Mouse (Mus musculus) limb, embryonic 12.5 days (tissue): ENCODE results near the gene Il22ra1. TPM values are rescaled to one million over a fixed set of nuclear protein-coding genes. Genes with fewer than 3 reads are reported as not detected.

Experiments
- ATAC-seq: fragments of 200-750 bp; cut with Nextera tagmentation; 2 replicates; pipeline ENCODE4 v1.8.0; 2017; ENCODE audit warnings: low read depth, moderate TSS enrichment; ENCODE audit not compliant: insufficient number of reproducible peaks, insufficient read depth, low FRiP score, low TSS enrichment
- H3K27ac ChIP-seq: fragments of 300-500 bp; sonication (generic); 2 replicates; pipeline ENCODE4 v1.5.1; 2016; ENCODE audit warnings: mild to moderate bottlenecking, moderate library complexity
- H3K27me3 ChIP-seq: fragments of 300-500 bp; sonication (generic); 2 replicates; pipeline ENCODE4 v1.6.1; 2016; ENCODE audit warnings: mild to moderate bottlenecking, moderate library complexity
- H3K36me3 ChIP-seq: fragments of 300-500 bp; sonication (generic); 2 replicates; pipeline ENCODE4 v1.6.1; 2016; ENCODE audit warnings: mild to moderate bottlenecking, moderate library complexity
- H3K4me1 ChIP-seq: fragments of 300-500 bp; sonication (generic); replicated peaks from 2 replicates; pipeline ENCODE4 v1.6.1; 2016
- H3K4me2 ChIP-seq: fragments of 300-500 bp; sonication (generic); 2 replicates; pipeline ENCODE4 v1.6.1; 2016; ENCODE audit warnings: mild to moderate bottlenecking, moderate library complexity
- H3K4me3 ChIP-seq: fragments of 300-500 bp; sonication (generic); replicated peaks from 2 replicates; pipeline ENCODE4 v1.5.1; 2016; ENCODE audit warnings: mild to moderate bottlenecking
- H3K9ac ChIP-seq: fragments of 300-500 bp; sonication (generic); replicated peaks from 2 replicates; pipeline ENCODE4 v1.6.1; 2016; ENCODE audit warnings: mild to moderate bottlenecking, moderate library complexity
- H3K9me3 ChIP-seq: fragments of 300-500 bp; sonication (generic); 2 replicates; pipeline ENCODE4 v1.6.1; 2016; ENCODE audit warnings: mild to moderate bottlenecking, moderate library complexity
- WGBS: fragments of 180-500 bp; shearing (Covaris S2); methylation state at CpG from one replicate; pipeline ENCODE4 v1.1.7; 2016; 5-methylcytosine and 5-hydroxymethylcytosine counted together
- polyA plus RNA-seq: library from polyadenylated mRNA; unstranded; fragments of >200 nt; fragmentation: Nextera tagmentation; extraction: Ambion mirVana; gene quantifications from 2 replicates; pipeline ENCODE4 v1.2.1, GENCODE M21; 2016

Gene Il22ra1
- not detected in 2 replicates for polyA plus RNA-seq

- Histone ChIP-seq H3K4me2 (no peak within 1 kb of the TSS), H3K9me3 (peaks cover 4% of the 10 kb centered on the region), H3K4me3 (no peak within 1 kb of the TSS), H3K36me3 (no peaks in the 10 kb centered on the region), H3K27ac (no peak within 1 kb of the TSS), H3K27me3 (no peaks in the 10 kb centered on the region), H3K9ac (no peak within 1 kb of the TSS), H3K4me1 (no peaks in the 10 kb centered on the region)
- ATAC-seq: no peak
- 31% methylated on average over 14 of the region's 14 CpGs for WGBS
Measured at GRCm38 (mm10) chr4:135727817-135728216, at the start of gene Il22ra1. Il22ra1 (plus strand) TSS chr4:135728172.

DNA sequence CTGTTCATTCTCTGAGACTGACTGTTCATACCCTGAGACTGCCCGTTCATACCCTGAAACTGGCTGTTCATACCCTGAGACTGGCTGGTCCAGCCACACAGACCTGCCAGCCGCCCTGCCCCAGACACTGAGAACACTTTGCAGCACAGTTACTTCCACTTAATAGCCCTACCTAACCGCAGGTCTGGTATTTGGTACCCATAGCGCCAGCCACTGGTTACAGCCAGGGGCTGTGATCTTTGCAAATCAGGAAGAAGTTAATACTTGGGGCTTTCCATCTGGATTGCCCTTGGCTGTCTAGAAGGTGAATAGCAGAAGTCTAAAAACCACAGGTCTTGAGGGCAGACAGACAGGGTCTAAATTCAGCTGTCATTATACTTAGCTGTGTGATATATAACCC is 48.7 kb upstream of the Il22ra1 start:
- WGBS: 54% methylated on average over 4 of the region's 4 CpGs

GRCm38 (mm10) chr4:135681789-135682188 is 46.2 kb upstream of the Il22ra1 start:
- Histone ChIP-seq H3K4me2 (no peak overlapping the region), H3K27ac (no peak overlapping the region), H3K36me3 (no peaks in the 10 kb centered on the region), H3K4me1 (peaks cover 13% of the 10 kb centered on the region; the same call in 1 of the 2 replicates), H3K27me3 (peaks cover 21% of the 10 kb centered on the region), H3K4me3 (no peak overlapping the region), H3K9ac (no peak overlapping the region), H3K9me3 (no peaks in the 10 kb centered on the region)
- WGBS: 73% methylated on average over 5 of the region's 5 CpGs
- ATAC-seq: no peak

More for the DNA sequence above, 48.7 kb upstream of the Il22ra1 start:
- Histone ChIP-seq H3K9me3 (no peaks in the 10 kb centered on the region), H3K9ac (no peak overlapping the region), H3K4me2 (no peak overlapping the region), H3K4me3 (no peak overlapping the region), H3K27me3 (no peaks in the 10 kb centered on the region), H3K4me1 (0 out of 2 replicates have a peak, but pooled peaks cover 12% of the 10 kb centered on the region), H3K27ac (no peak overlapping the region), H3K36me3 (no peaks in the 10 kb centered on the region)
- ATAC-seq: no peak

DNA sequence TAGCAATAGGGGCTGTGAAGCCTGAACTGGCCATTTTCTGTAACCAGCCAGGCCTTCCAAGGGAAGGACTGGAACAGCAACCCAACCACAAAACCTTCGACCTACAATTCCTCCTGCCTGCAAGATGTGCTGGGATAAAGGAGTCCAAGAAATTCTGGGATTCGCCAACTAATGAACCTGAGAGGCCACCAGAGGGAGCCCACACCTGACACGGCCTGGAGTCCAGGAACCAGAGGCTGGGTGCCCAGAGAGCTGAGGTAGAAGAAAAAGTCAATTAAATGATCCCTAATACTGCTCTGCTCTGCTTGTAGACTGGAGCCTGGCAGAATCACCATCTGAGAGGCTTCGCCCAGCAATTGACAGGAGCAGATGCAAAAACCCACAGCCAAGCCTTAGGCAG is 44.4 kb upstream of the Il22ra1 start:
- H3K4me1 ChIP-seq: peaks cover 13% of the 10 kb centered on the region; the same call in 1 of the 2 replicates
- H3K9ac ChIP-seq: no peak overlapping the region
- H3K4me3 ChIP-seq: no peak overlapping the region
- H3K9me3 ChIP-seq: no peaks in the 10 kb centered on the region
- no peak overlapping the region for H3K27ac ChIP-seq
- H3K4me2 ChIP-seq: no peak overlapping the region
- ATAC-seq: no peak
- H3K27me3 ChIP-seq: peaks cover 39% of the 10 kb centered on the region
- H3K36me3 ChIP-seq: no peaks in the 10 kb centered on the region
- WGBS: 15% methylated on average over 4 of the region's 4 CpGs

GRCm38 (mm10) chr4:135684731-135685130 is 43.2 kb upstream of the Il22ra1 start:
- WGBS: 30% methylated on average over 3 of the region's 3 CpGs
- no peak overlapping the region for H3K4me2 ChIP-seq
- ATAC-seq: no peak
- H3K4me1 ChIP-seq: peaks cover 13% of the 10 kb centered on the region; the same call in 1 of the 2 replicates
- no peak overlapping the region for H3K4me3 ChIP-seq
- H3K27ac ChIP-seq: no peak overlapping the region
- H3K27me3 ChIP-seq: peaks cover 51% of the 10 kb centered on the region
- no peaks in the 10 kb centered on the region for H3K36me3 ChIP-seq
- no peak overlapping the region for H3K9ac ChIP-seq
- no peaks in the 10 kb centered on the region for H3K9me3 ChIP-seq

DNA sequence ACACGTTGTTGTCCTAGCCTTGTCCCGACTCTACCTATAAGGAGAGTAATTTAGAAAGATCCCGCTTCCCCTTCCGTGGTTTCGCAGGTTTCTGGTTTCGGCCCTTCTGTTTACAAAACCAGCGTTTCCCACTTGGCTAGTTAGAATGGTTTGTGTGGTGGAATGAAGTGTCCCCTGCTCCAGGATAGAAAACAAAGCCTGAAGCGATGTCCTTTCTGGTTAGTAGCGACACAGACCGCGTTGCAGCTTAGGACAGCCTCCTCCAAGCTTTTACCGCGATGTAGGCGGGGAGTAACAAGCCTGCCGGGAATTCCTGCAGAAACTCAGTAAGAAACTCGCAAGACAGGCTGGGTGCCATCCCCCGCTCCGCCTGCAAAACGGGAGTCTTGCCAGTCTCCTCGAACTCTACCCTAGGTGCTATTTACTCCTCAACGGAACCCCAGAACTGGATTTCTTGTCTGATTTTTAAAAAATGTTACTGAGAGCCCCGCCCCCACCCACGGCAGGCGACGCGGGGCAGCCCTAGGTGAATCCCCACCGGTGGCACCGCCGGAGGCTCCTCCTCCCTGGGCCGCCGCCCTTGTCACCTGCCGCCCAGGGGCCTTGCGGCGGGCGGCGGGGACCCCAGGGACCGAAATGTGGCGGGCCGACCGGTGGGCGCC is 41.9 kb upstream of the Il22ra1 start, which contains the start of gene Ifnlr1:
Gene Ifnlr1, plus strand, starts transcription at position 382 of the 662 bp plus-strand sequence.
- under 1% methylated on average over 41 of the region's 41 CpGs for WGBS
- peaks cover 8% of the 10 kb centered on the region; the same call in 1 of the 2 replicates for H3K4me1 ChIP-seq
- no peak within 1 kb of the TSS for H3K27ac ChIP-seq
- no peaks in the 10 kb centered on the region for H3K36me3 ChIP-seq
- ATAC-seq: no peak; the same call in 1 of the 2 replicates
- no peaks in the 10 kb centered on the region for H3K9me3 ChIP-seq
- H3K4me2 ChIP-seq: peak within 1 kb of the TSS; percentile 99
- H3K9ac ChIP-seq: peak within 1 kb of the TSS; percentile 68
- peak within 1 kb of the TSS; percentile 72 for H3K4me3 ChIP-seq
- H3K27me3 ChIP-seq: peaks cover 55% of the 10 kb centered on the region

DNA sequence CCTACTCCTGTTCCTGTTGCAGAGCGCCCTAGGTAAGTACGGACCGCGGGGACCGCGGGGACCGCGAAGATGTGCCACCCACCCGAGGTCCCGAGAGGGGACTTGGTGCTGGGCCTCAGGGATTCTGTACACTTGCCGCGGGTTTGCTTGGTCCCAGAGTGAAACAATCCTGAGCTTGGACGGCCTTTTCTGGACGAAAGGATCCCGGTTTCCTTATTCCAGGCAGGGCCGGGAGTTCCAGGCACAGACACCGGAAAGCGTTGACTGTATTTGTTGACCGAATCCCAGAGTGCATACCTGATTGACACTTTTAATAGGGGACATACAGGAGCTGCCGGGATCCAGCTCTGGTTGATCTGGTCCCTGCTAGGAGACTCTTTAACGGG is 41.4 kb upstream of the Il22ra1 start:
- ATAC-seq: no peak
- peak overlapping the region; percentile 72 for H3K4me3 ChIP-seq
- peaks cover 8% of the 10 kb centered on the region; the same call in 1 of the 2 replicates for H3K4me1 ChIP-seq
- peak overlapping the region; percentile 68 for H3K9ac ChIP-seq
- H3K27ac ChIP-seq: no peak overlapping the region
- no peaks in the 10 kb centered on the region for H3K36me3 ChIP-seq
- H3K4me2 ChIP-seq: peak overlapping the region; percentile 99
- peaks cover 55% of the 10 kb centered on the region for H3K27me3 ChIP-seq
- no peaks in the 10 kb centered on the region for H3K9me3 ChIP-seq
- under 1% methylated on average over 21 of the region's 21 CpGs for WGBS

DNA sequence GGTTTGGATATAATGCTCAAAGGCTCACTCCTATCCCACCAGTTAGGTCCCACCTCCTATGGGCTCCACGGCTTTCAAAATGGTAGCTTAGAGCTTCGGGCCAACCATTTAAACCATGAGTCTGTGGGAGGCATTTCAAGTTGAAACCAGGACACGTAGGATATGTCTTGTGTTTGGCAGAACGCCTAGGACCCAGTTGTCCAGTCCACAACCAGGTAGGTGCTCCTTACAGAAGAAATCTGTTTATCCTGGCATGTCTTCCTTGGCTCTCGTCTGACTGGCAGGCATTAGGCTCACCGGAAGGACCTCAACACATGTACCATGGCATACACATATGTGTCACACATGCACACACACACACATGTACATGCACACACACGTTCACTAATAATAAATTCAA is 38.2 kb upstream of the Il22ra1 start:
- no peaks in the 10 kb centered on the region for H3K9me3 ChIP-seq
- H3K4me3 ChIP-seq: no peak overlapping the region
- 90% methylated on average over 7 of the region's 7 CpGs for WGBS
- no peak overlapping the region for H3K9ac ChIP-seq
- peaks cover 54% of the 10 kb centered on the region for H3K27me3 ChIP-seq
- no peak overlapping the region for H3K4me2 ChIP-seq
- H3K4me1 ChIP-seq: peaks cover 8% of the 10 kb centered on the region; the same call in 1 of the 2 replicates
- no peaks in the 10 kb centered on the region for H3K36me3 ChIP-seq
- H3K27ac ChIP-seq: no peak overlapping the region
- no peak for ATAC-seq

DNA sequence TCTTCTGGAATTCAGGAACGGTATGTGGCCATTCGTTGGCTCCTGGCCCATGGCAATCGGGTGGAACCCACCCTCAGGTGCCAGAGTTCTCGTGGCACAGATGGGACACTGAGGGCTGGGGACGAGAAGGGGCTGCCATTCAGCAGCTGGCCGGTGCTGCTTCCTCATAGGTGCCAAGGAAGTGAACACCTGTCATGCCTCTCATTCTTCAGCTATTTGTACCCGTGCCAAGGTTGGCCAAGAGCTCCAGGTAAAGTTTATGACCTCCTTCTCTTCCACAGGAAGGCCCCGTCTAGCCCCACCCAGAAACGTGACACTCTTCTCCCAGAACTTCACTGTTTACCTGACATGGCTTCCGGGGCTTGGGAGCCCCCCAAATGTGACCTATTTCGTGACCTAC is 37.7 kb upstream of the Il22ra1 start:
- Histone ChIP-seq H3K4me3 (no peak overlapping the region), H3K9me3 (no peaks in the 10 kb centered on the region), H3K27ac (no peak overlapping the region), H3K4me1 (peaks cover 8% of the 10 kb centered on the region; the same call in 1 of the 2 replicates), H3K4me2 (no peak overlapping the region), H3K36me3 (no peaks in the 10 kb centered on the region), H3K9ac (no peak overlapping the region), H3K27me3 (peaks cover 49% of the 10 kb centered on the region)
- ATAC-seq: no peak
- WGBS: 72% methylated on average over 11 of the region's 11 CpGs

- Histone ChIP-seq H3K9ac (no peak overlapping the region), H3K27me3 (peaks cover 23% of the 10 kb centered on the region), H3K4me3 (no peak overlapping the region), H3K36me3 (no peaks in the 10 kb centered on the region), H3K27ac (no peak overlapping the region), H3K9me3 (no peaks in the 10 kb centered on the region), H3K4me2 (no peak overlapping the region), H3K4me1 (no peaks in the 10 kb centered on the region)
- WGBS: 78% methylated on average over 4 of the region's 4 CpGs
- no peak for ATAC-seq
Measured at GRCm38 (mm10) chr4:135692916-135693315, 35.1 kb upstream of the Il22ra1 start.

DNA sequence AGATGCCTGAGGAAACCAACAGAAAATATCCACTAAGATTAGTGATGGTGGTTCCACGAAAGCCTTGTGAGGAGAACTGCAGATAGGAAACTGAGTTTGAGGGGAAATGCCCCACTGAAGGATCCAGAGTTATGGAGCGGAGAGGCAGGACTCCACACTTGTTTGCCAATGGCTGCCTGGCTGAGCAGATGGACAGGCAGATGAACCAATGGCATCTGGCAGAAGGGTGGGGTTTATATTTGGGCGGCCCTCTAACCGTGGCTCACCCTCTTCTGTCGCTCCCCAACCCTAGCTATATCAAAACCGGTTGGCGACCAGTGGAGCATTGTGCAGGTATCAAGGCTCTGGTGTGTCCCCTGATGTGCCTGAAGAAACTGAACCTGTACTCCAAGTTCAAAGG is 29.5 kb upstream of the Il22ra1 start:
- Histone ChIP-seq H3K9me3 (no peaks in the 10 kb centered on the region), H3K27me3 (no peaks in the 10 kb centered on the region), H3K9ac (no peak overlapping the region), H3K4me3 (no peak overlapping the region), H3K4me2 (peak overlapping the region; percentile 40), H3K27ac (no peak overlapping the region), H3K36me3 (no peaks in the 10 kb centered on the region), H3K4me1 (peaks cover 4% of the 10 kb centered on the region)
- 79% methylated on average over 7 of the region's 7 CpGs for WGBS
- ATAC-seq: no peak

GRCm38 (mm10) chr4:135703497-135703896 is 24.5 kb upstream of the Il22ra1 start:
- 72% methylated on average over 13 of the region's 13 CpGs for WGBS
- Histone ChIP-seq H3K36me3 (no peaks in the 10 kb centered on the region), H3K4me2 (no peak overlapping the region), H3K9me3 (no peaks in the 10 kb centered on the region), H3K4me3 (no peak overlapping the region), H3K9ac (no peak overlapping the region), H3K4me1 (peaks cover 4% of the 10 kb centered on the region), H3K27ac (no peak overlapping the region), H3K27me3 (no peaks in the 10 kb centered on the region)
- no peak for ATAC-seq
